Mouse (Mus musculus): Measurements from ENCODE around the gene Slc6a6. TPM values are rescaled to one million over a fixed set of nuclear protein-coding genes. Genes with fewer than 3 reads are reported as not detected.

The Slc6a6 gene
- total and polyA plus RNA-seq, 3 experiments: 28.4 to 56.0 (median 31.3) TPM

DNA sequence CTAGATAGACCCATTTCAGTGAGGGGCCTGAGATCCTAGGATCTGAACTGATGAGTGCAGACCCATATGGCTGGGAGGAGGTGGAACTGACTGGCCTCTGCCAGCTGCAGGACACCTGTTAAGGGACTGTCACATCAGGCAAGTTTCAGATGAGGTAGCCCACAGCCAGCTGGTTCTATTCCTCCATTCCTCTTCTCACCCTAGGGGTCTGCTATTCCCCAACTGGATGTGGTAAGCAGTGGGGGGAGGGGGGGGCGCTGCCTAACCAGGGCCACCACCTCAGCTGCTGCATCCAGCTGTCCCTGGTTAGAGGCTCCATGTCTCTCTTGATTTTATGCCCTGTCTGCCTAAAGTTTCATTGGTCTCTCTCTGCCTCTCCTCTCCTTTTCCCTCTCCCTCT, 25.6 kb upstream of the Slc6a6 start:
- in situ Hi-C loops (cut with MboI; ENCODE audit: low pct_ligation_motif_present, low pct_unique_long_range_greater_than_20kb, low sequenced_read_pairs) (no loop called here), dilution Hi-C loops (cut with MboI; ENCODE audit: extremely low pct_ligation_motif_present, extremely low pct_unique_long_range_greater_than_20kb, low sequenced_read_pairs) (no loop called here)
- H3K4me1 ChIP-seq (ENCODE audit: control insufficient read depth in 1 of 2, insufficient read depth in 2 of 2): peaks cover 2 to 31% of the 10 kb centered on the region in 2 experiments; a peak in 3 of 4 replicates
- H3K27ac ChIP-seq (ENCODE audit: insufficient read depth, low read depth): no peak overlapping the region
- no peaks in the 10 kb centered on the region for H3K9me3 ChIP-seq (replicated peaks; ENCODE audit: low read length)
- H3K4me2 ChIP-seq (ENCODE audit: insufficient read depth, low read depth, poor library complexity, severe bottlenecking): no peak overlapping the region
- no peaks in the 10 kb centered on the region for H3K36me3 ChIP-seq (replicated peaks in 1 of 2; ENCODE audit: control insufficient read depth in 1 of 2, insufficient read depth in 1 of 2, low read length in 1 of 2)
- TF ChIP-seq E2F4 (IDR thresholded peaks at IDR 0.05; ENCODE audit: insufficient replicate concordance, low read depth, low read length) (no peak), TCF12 (IDR thresholded peaks at IDR 0.05; ENCODE audit: low read depth, low read length) (0 out of 2 replicates have a peak, but pooled peaks have one; percentile 31)
- H3K79me2 ChIP-seq (replicated peaks; ENCODE audit: control insufficient read depth, extremely low read depth, insufficient read depth, poor library complexity, severe bottlenecking): no peaks in the 10 kb centered on the region
- DNase-seq (ENCODE audit: extremely low read depth): no peak
- no peak overlapping the region for H3K4me3 ChIP-seq (replicated peaks in 1 of 3; ENCODE audit: low read depth in 2 of 3, low read length in 2 of 3, poor library complexity in 1 of 3)
- H3K27me3 ChIP-seq (replicated peaks): no peaks in the 10 kb centered on the region
- no peak overlapping the region for H3K9ac ChIP-seq (ENCODE audit: insufficient read depth, low read depth)

DNA sequence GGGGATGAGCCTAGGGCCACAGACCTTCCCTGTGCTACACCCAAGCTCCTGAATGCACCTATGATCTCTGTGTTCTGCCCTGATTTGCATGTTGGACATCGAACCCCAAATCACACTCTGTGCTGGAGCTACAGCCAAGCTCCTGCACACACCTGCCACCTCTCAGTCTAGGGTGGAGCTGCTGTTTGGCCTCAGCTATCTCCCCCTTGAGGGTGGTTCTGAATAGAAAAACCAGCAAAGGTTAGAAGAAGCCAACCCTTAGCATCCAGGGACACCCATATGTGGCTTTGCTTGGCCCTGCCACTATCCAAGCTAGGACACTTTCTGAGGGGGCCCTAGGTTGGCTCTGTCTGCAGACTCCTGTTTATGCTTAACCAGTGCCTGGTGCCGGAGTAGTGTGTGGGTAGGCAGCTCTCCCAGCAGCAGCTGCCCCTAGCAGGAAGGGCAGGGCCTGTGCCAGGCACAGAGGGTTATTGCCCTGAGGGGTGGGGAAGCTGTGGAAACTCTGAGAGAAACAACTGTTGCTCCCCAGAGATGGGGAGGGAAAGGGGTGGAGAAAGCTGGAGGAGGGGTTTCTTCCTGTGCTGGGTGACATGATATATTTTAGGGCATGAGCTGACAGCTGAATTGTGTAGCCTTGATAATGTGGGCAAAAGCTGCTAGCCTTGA, 23.9 kb upstream of the Slc6a6 start:
- peak; percentile 24 for DNase-seq (ENCODE audit: extremely low read depth)
- dilution Hi-C loops (cut with MboI; ENCODE audit: extremely low pct_ligation_motif_present, extremely low pct_unique_long_range_greater_than_20kb, low sequenced_read_pairs): no loop called here
- no peak for TF ChIP-seq HCFC1 (IDR thresholded peaks at IDR 0.05; ENCODE audit: low read depth, low read length)
- no peak for TF ChIP-seq USF1 (IDR thresholded peaks at IDR 0.05; ENCODE audit: low read depth, low read length)
- TF ChIP-seq NRF1 (IDR thresholded peaks at IDR 0.05; ENCODE audit: low read depth, low read length): no peak
- no peak for TF ChIP-seq UBTF (IDR thresholded peaks at IDR 0.05; ENCODE audit: low read depth, low read length)
- TF ChIP-seq MXI1 (IDR thresholded peaks at IDR 0.05; ENCODE audit: low read depth, low read length): no peak
- TF ChIP-seq MEF2A (IDR thresholded peaks at IDR 0.05; ENCODE audit: borderline replicate concordance, low read depth, low read length): no peak
- TF ChIP-seq MAFK (IDR thresholded peaks at IDR 0.05; ENCODE audit: insufficient replicate concordance, low read length): no peak
- TF ChIP-seq CTCF (conservative IDR thresholded peaks at IDR 0.05 in 1 of 2, IDR thresholded peaks at IDR 0.05 in 1 of 2; ENCODE audit: low read depth in 2 of 2, low read length in 2 of 2): no peak
- no peak for TF ChIP-seq POLR2AphosphoS2 (IDR thresholded peaks at IDR 0.05; ENCODE audit: low read depth, low read length)
- TF ChIP-seq JUND (conservative IDR thresholded peaks at IDR 0.05; ENCODE audit: low read depth, low read length): no peak
- no peak for TF ChIP-seq ZC3H11A (IDR thresholded peaks at IDR 0.05; ENCODE audit: low read depth, low read length)
- TF ChIP-seq KAT2A (IDR thresholded peaks at IDR 0.05; ENCODE audit: insufficient replicate concordance, low read length): no peak
- TF ChIP-seq RCOR1 (conservative IDR thresholded peaks at IDR 0.05; ENCODE audit: low read depth, low read length): no peak
- no peak for TF ChIP-seq TBP (conservative IDR thresholded peaks at IDR 0.05; ENCODE audit: low read depth, low read length)
- no peak for TF ChIP-seq ZNF384 (IDR thresholded peaks at IDR 0.05; ENCODE audit: low read depth, low read length)
- TF ChIP-seq SMC3 (IDR thresholded peaks at IDR 0.05; ENCODE audit: low read depth, low read length): no peak
- TF ChIP-seq EP300 (IDR thresholded peaks at IDR 0.05; ENCODE audit: low read length): no peak
- H3K4me2 ChIP-seq (ENCODE audit: insufficient read depth, low read depth, poor library complexity, severe bottlenecking): no peak overlapping the region
- in situ Hi-C loops (cut with MboI; ENCODE audit: low pct_ligation_motif_present, low pct_unique_long_range_greater_than_20kb, low sequenced_read_pairs): no loop called here
- H3K4me3 ChIP-seq (replicated peaks in 1 of 3; ENCODE audit: low read depth in 2 of 3, low read length in 2 of 3, poor library complexity in 1 of 3): no peak overlapping the region
- H3K79me2 ChIP-seq (replicated peaks; ENCODE audit: control insufficient read depth, extremely low read depth, insufficient read depth, poor library complexity, severe bottlenecking): no peaks in the 10 kb centered on the region
- no peaks in the 10 kb centered on the region for H3K36me3 ChIP-seq (replicated peaks in 1 of 2; ENCODE audit: control insufficient read depth in 1 of 2, insufficient read depth in 1 of 2, low read length in 1 of 2)
- H3K4me1 ChIP-seq (ENCODE audit: control insufficient read depth in 1 of 2, insufficient read depth in 2 of 2): peaks cover 2 to 25% of the 10 kb centered on the region in 2 experiments; a peak in 3 of 4 replicates
- no peaks in the 10 kb centered on the region for H3K27me3 ChIP-seq (replicated peaks)
- no peak overlapping the region for H3K9ac ChIP-seq (ENCODE audit: insufficient read depth, low read depth)
- H3K27ac ChIP-seq (ENCODE audit: insufficient read depth, low read depth): no peak overlapping the region
- H3K9me3 ChIP-seq (replicated peaks; ENCODE audit: low read length): no peaks in the 10 kb centered on the region
